ENCODE assay signal across 8 mouse cellular contexts in the genomic region with DNA sequence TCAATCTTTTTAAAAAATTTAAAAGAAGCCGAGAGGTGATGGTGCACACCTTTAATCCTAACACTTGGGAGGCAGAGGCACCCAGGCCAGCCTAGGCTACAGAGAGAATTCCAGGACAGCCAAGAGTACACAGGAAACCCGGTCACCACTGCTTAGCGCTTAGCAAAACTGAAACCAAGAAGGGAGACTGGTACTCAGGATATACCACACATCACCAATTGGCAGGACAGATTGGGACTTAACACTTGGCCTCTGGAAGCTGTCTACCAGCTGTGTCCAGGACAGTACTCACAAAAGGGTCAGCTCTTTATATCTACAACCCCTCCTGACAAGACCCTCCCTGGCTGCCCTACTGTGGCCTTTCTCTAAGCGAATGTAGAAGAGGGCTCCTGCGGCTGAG. TPM values are rescaled to one million over a fixed set of nuclear protein-coding genes. Genes with fewer than 3 reads are reported as not detected.
DNase-seq lines count a peak whose midpoint lies in the region; TF ChIP-seq lines count a peak whose summit lies in the region.

No protein-coding gene starts in this region.

- peaks cover 12% of the 10 kb centered on the region for H3K36me3 ChIP-seq in E14TG2a.4 (ENCODE audit: insufficient read depth, low read length)
- H3K36me3 ChIP-seq in hindbrain, embryonic 10.5 days, result peaks cover 16% of the 10 kb centered on the region

- H3K9me3 ChIP-seq in E14TG2a.4 (ENCODE audit: low read length), result no peaks in the 10 kb centered on the region
- no peaks in the 10 kb centered on the region for H3K9me3 ChIP-seq in hindbrain, embryonic 10.5 days

- no peak for DNase-seq in gastrocnemius, adult 2 months
- DNase-seq in gastrocnemius, postnatal 36 days, result no peak
- no peak for DNase-seq in hindbrain, embryonic 10.5 days (ENCODE audit: low spot score)
- peak; percentile 19 for DNase-seq in lung, postnatal 14 days
- DNase-seq in spleen, postnatal 14 days (ENCODE audit: low spot score in 2 of 2), result no peak
- no peak for DNase-seq in thymus, adult 18-20 months
- DNase-seq in right cerebral cortex, adult 2 months (ENCODE audit: low spot score in 2 of 2), result no peak

- peaks cover 46% of the 10 kb centered on the region for H3K27me3 ChIP-seq in E14TG2a.4 (ENCODE audit: insufficient read depth, low read length)
- H3K27me3 ChIP-seq in hindbrain, embryonic 10.5 days (ENCODE audit: insufficient read depth, poor library complexity, severe bottlenecking), result peaks cover 17% of the 10 kb centered on the region

- TF ChIP-seq CTCF in gastrocnemius, adult 2 months (IDR thresholded peaks at IDR 0.05), result no peak
- no peak for TF ChIP-seq CTCF in E14TG2a.4 (conservative IDR thresholded peaks at IDR 0.05; ENCODE audit: low read length)

- WGBS in hindbrain, embryonic 10.5 days, result 22% methylated on average over 5 of the region's 5 CpGs

- peaks cover 45% of the 10 kb centered on the region for H3K4me1 ChIP-seq in E14TG2a.4 (replicated peaks; ENCODE audit: low read depth, low read length)
- H3K4me1 ChIP-seq in hindbrain, embryonic 10.5 days (replicated peaks), result peaks cover 68% of the 10 kb centered on the region

- H3K27ac ChIP-seq in gastrocnemius, adult 2 months, result peak overlapping the region; percentile 98
- H3K27ac ChIP-seq in hindbrain, embryonic 10.5 days, result peak overlapping the region; percentile 97

- peak overlapping the region; percentile 96 for H3K4me3 ChIP-seq in gastrocnemius, adult 2 months
- H3K4me3 ChIP-seq in E14TG2a.4 (replicated peaks; ENCODE audit: low read length), result peak overlapping the region; percentile 86
- peak overlapping the region; percentile 90 for H3K4me3 ChIP-seq in hindbrain, embryonic 10.5 days

- intact Hi-C loops in gastrocnemius, adult 2 months (cut with DNase I), result loop anchor here (1.0 to 5.0 kb wide), 2 partner anchors 54 to 110 kb away; a partner anchor contains a TSS
- intact Hi-C loops in gastrocnemius, postnatal 36 days (cut with DNase I), result loop anchor here (5.0 kb wide), 1 partner anchor 110 kb away; a partner anchor contains a TSS

RNA-seq across cellular contexts. Expression of a gene that starts 1.4 kb away (rescaled TPM):
- total RNA-seq in gastrocnemius, adult 2 months (2021), result 10 to 100 TPM; 26.6 to 34.6 TPM
- total RNA-seq in gastrocnemius, postnatal 36 days (2021), result 10 to 100 TPM; 24.9 to 28.3 TPM
- polyA plus RNA-seq in hindbrain, embryonic 10.5 days (2016; fragmentation: Nextera tagmentation; extraction: Ambion mirVana), result 16.1 and 16.6 TPM in 2 replicates
